Mouse (Mus musculus) bone marrow macrophage, adult 2 months (primary cell): Measurements from ENCODE around the gene Ank3.
"Not testable (repeated sequence)": the region's sequence is repeated elsewhere in the genome, so short reads cannot be mapped to it uniquely, and the experiment has no call there.

Source experiments
- CTCF ChIP-seq: IDR thresholded peaks from 2 replicates; pipeline ENCODE4 v1.5.1; 2012; ENCODE audit warnings: low read depth, mild to moderate bottlenecking, low read length, moderate library complexity
- POLR2A ChIP-seq: IDR thresholded peaks from 2 replicates; pipeline ENCODE4 v1.6.1; 2012; ENCODE audit warnings: mild to moderate bottlenecking, low read depth, low read length, borderline replicate concordance

- TF ChIP-seq POLR2A, CTCF: not testable (repeated sequence)
Observed at GRCm38 (mm10) chr10:69353086-69353479, 45.5 kb upstream of the Ank3 start.
